Mouse (Mus musculus) embryonic facial prominence, embryonic 14.5 days (tissue): ENCODE measurements around the gene Adcy4. TPM values are rescaled to one million over a fixed set of nuclear protein-coding genes. Genes with fewer than 3 reads are reported as not detected.

Source experiments
- ATAC-seq: fragments of 200-750 bp; cut with Nextera tagmentation; 2 replicates; pipeline ENCODE4 v1.8.0; 2017; ENCODE audit warnings: low read depth, moderate number of reproducible peaks, moderate TSS enrichment
- DNase-seq: peaks from one replicate; pipeline ENCODE4 v3.0.0-alpha.2; 2015; ENCODE audit warnings: low spot score
- H3K27ac ChIP-seq: fragments of 300-500 bp; sonication (generic); replicated peaks from 2 replicates; pipeline ENCODE4 v1.5.1; 2014; ENCODE audit warnings: low read depth, mild to moderate bottlenecking, low read length, moderate library complexity
- H3K27me3 ChIP-seq: fragments of 300-500 bp; sonication (generic); replicated peaks from 2 replicates; pipeline ENCODE4 v1.6.1; 2014; ENCODE audit warnings: low read length; ENCODE audit not compliant: control insufficient read depth, insufficient read depth
- H3K36me3 ChIP-seq: fragments of 300-500 bp; sonication (generic); 2 replicates; pipeline ENCODE4 v1.6.1; 2014; ENCODE audit warnings: low read length, mixed read lengths; ENCODE audit not compliant: control insufficient read depth, insufficient read depth
- H3K4me1 ChIP-seq: fragments of 300-500 bp; sonication (generic); 2 replicates; pipeline ENCODE4 v1.6.1; 2014; ENCODE audit warnings: antibody characterized with exemption, low read length; ENCODE audit not compliant: control insufficient read depth, insufficient read depth
- H3K4me2 ChIP-seq: fragments of 300-500 bp; sonication (generic); 2 replicates; pipeline ENCODE4 v1.6.1; 2014; ENCODE audit warnings: low read depth, mild to moderate bottlenecking, low read length, moderate library complexity, mixed read lengths
- H3K4me3 ChIP-seq: fragments of 300-500 bp; sonication (generic); 2 replicates; pipeline ENCODE4 v1.5.1; 2014; ENCODE audit warnings: low read depth, mild to moderate bottlenecking, low read length
- H3K9ac ChIP-seq: fragments of 300-500 bp; sonication (generic); 2 replicates; pipeline ENCODE4 v1.6.1; 2014; ENCODE audit warnings: low read depth, mild to moderate bottlenecking, low read length, moderate library complexity, mixed read lengths
- H3K9me3 ChIP-seq: fragments of 300-500 bp; sonication (generic); 2 replicates; pipeline ENCODE4 v1.6.1; 2016; ENCODE audit warnings: low read length; ENCODE audit not compliant: control insufficient read depth
- WGBS: fragments of 180-500 bp; shearing (Covaris S2); extraction: QIAGEN DNeasy Blood & Tissue Kit; methylation state at CpG from one replicate; pipeline ENCODE4 v1.1.7; 2014; 5-methylcytosine and 5-hydroxymethylcytosine counted together
- polyA plus RNA-seq: library from polyadenylated mRNA; unstranded; fragments of >200 nt; fragmentation: Nextera tagmentation; extraction: Ambion mirVana; gene quantifications from 2 replicates; pipeline ENCODE4 v1.2.1, GENCODE M21; 2014

Adcy4 gene
- polyA plus RNA-seq, 1 experiment from 2014 or later, result 13.4 TPM

DNA sequence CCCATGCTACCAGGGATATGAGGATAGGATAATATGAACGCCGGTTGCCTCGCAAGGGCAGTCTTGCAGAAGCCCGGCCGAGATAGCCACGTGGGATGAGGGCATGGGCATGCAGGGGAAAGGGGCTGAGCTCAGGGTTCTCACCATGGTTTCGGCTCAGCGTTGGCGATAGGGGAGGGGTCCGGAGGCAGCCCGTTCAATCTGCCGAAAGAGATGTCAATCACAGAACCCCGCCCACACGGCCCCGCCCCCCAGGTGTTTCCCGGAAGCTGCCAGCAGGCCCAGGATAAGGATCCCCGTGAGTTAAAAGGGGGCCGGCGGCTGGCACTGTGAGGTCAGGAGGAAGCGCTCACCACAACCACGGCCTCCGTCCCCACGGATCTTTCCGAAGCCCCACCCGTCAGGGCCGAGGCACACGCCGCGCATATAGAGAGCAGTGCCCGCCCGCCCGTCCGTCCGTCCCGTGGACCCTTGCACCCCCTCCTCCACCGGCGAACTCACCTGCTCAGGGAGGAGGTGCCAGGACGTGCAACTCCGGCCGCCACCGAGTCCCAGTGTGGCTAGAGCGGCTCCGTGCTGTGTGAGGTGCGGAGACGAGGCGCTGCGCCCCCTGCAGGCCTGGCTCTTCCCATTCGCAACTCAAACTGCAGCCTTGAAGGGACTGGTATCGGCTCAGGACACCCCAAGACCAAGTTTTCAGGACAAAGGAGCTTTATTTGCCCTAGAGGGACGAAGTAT is 62.0 kb downstream of the Adcy4 start, which contains the start of gene Rabggta:
Gene Rabggta (minus strand): TSS at position 564 of the 738 bp plus-strand sequence.
- peak within 1 kb of the TSS; percentile 62 for H3K4me2 ChIP-seq
- DNase-seq (peak; percentile 97), ATAC-seq (peak; percentile 98)
- H3K4me1 ChIP-seq, result 0 out of 2 replicates have a peak, but pooled peaks cover 3% of the 10 kb centered on the region
- no peaks in the 10 kb centered on the region for H3K9me3 ChIP-seq
- under 1% methylated on average over 31 of the region's 50 CpGs for WGBS
- H3K27me3 ChIP-seq, result no peaks in the 10 kb centered on the region
- peak within 1 kb of the TSS; percentile 80 for H3K9ac ChIP-seq
- H3K36me3 ChIP-seq, result peaks cover 24% of the 10 kb centered on the region
- peak within 1 kb of the TSS; percentile 79 for H3K27ac ChIP-seq
- peak within 1 kb of the TSS; percentile 84 for H3K4me3 ChIP-seq

DNA sequence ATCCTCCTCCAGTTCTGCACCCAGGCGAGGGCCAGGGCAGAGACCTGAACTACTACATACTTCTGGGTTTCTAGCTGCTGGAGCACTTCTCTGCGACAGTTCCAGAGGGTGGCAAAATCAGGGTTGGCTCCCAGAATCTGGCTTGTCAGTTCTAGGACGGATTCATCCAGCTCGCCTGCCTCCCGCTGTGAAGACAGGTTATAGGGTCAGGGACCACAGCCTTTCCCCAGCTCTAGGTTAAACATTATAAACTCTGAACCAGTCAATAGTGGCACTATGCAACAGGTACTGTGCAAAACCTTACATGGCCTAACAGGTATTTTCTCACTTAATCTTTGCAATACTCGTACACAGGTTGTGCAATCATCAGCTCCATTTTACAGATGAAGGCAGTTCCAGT is 62.8 kb downstream of the Adcy4 start:
- Histone ChIP-seq H3K27ac (no peak overlapping the region), H3K4me1 (0 out of 2 replicates have a peak, but pooled peaks cover 3% of the 10 kb centered on the region), H3K27me3 (no peaks in the 10 kb centered on the region), H3K9me3 (no peaks in the 10 kb centered on the region), H3K9ac (peak overlapping the region; percentile 80; the same call in 1 of the 2 replicates), H3K36me3 (peaks cover 32% of the 10 kb centered on the region), H3K4me3 (peak overlapping the region; percentile 84), H3K4me2 (peak overlapping the region; percentile 62)
- DNase-seq (no peak), ATAC-seq (no peak)
- 81% methylated on average over 6 of the region's 6 CpGs for WGBS

DNA sequence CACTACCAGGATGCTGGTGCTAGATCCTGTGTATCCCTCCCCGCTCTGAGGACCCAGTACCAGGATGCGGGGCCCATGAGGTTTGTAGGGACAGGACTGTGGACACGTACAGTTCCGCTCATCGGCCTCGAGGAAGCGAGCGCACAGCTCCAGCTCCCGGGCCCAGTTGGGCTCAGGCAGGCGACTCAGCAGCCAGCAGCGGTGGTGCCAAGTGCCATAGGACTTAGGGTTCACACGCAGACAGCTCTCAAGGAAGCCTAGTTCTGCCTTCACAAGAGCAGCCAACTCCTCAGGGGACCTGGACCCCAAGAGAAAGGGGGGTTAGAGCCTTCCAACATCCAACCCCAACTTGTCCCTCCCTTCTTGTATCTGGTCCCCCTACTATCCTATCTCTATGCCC is 63.2 kb downstream of the Adcy4 start:
- 92% methylated on average over 11 of the region's 12 CpGs for WGBS

DNA sequence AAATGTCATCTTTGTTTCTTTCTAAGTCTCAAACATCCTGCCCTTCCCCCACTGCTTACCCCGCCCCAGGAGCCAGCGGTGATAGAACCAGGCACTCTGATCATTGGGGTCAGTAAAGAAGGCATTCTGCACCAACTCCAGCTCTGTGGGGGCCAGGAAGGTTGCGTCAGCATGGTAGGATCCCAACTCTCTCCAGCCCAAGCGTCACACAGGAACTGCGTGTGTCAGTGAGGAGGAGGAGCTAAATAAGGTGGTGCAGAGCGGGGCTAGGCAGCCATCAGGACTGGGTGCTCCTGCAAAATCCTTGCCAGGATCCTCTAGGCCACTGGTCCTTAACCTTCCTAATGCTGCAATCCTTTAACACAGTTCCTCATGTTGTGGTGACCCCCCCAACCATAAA is 64.2 kb downstream of the Adcy4 start:
- 85% methylated on average over 6 of the region's 6 CpGs for WGBS
- Histone ChIP-seq H3K27ac (no peak overlapping the region), H3K27me3 (no peaks in the 10 kb centered on the region), H3K4me1 (0 out of 2 replicates have a peak, but pooled peaks cover 3% of the 10 kb centered on the region), H3K9me3 (no peaks in the 10 kb centered on the region), H3K9ac (no peak overlapping the region), H3K4me2 (no peak overlapping the region), H3K36me3 (peaks cover 34% of the 10 kb centered on the region), H3K4me3 (no peak overlapping the region)
- ATAC-seq (no peak), DNase-seq (no peak)

More for the DNA sequence above, 63.2 kb downstream of the Adcy4 start:
- Histone ChIP-seq H3K27ac (no peak overlapping the region), H3K36me3 (peaks cover 34% of the 10 kb centered on the region), H3K4me1 (0 out of 2 replicates have a peak, but pooled peaks cover 3% of the 10 kb centered on the region), H3K9me3 (no peaks in the 10 kb centered on the region), H3K4me2 (0 out of 2 replicates have a peak overlapping the region, but pooled peaks have one; percentile 62), H3K9ac (no peak overlapping the region), H3K4me3 (no peak overlapping the region), H3K27me3 (no peaks in the 10 kb centered on the region)
- DNase-seq, result no peak
- no peak for ATAC-seq

Other genes starting within 250 kb of the Adcy4 start
- 28.1 and 32.7 TPM in 2 replicates for gene Pck2, start 243.8 kb downstream of the Adcy4 start, polyA plus RNA-seq
- 55.1 and 57.7 TPM in 2 replicates for gene Dcaf11, start 224.1 kb downstream of the Adcy4 start, polyA plus RNA-seq
- gene A730061H03Rik, start 223.7 kb downstream of the Adcy4 start, polyA plus RNA-seq, result 1.1 and 1.2 TPM in 2 replicates
- gene Fitm1, start 208.5 kb downstream of the Adcy4 start, polyA plus RNA-seq, result 36.5 and 46.9 TPM in 2 replicates
- gene Psme1, start 206.0 kb downstream of the Adcy4 start, polyA plus RNA-seq, result 119 and 123 TPM in 2 replicates
- gene Emc9, start 198.8 kb downstream of the Adcy4 start, polyA plus RNA-seq, result 9.9 and 12.6 TPM in 2 replicates
- 249 TPM in 2 replicates for gene Psme2, start 193.0 kb downstream of the Adcy4 start, polyA plus RNA-seq
- 11.7 and 13.7 TPM in 2 replicates for gene Rnf31, start 192.4 kb downstream of the Adcy4 start, polyA plus RNA-seq
- gene Irf9, start 180.5 kb downstream of the Adcy4 start, polyA plus RNA-seq, result 10.8 and 12.1 TPM in 2 replicates
- gene Rec8, start 166.1 kb downstream of the Adcy4 start, polyA plus RNA-seq, result 2.0 and 2.3 TPM in 2 replicates
- gene Ipo4, start 148.1 kb downstream of the Adcy4 start, polyA plus RNA-seq, result 127 and 134 TPM in 2 replicates
- gene Gm49378, start 146.2 kb downstream of the Adcy4 start, polyA plus RNA-seq, result 0.79 and 2.8 TPM in 2 replicates
- gene Tm9sf1, start 140.3 kb downstream of the Adcy4 start, polyA plus RNA-seq, result 106 and 108 TPM in 2 replicates
- gene Tssk4, start 133.9 kb downstream of the Adcy4 start, polyA plus RNA-seq, result 0.97 and 1.0 TPM in 2 replicates
- gene Mdp1, start 123.6 kb downstream of the Adcy4 start, polyA plus RNA-seq, result 42.6 and 48.3 TPM in 2 replicates
- 49.6 and 54.8 TPM in 2 replicates for gene Gmpr2, start 112.2 kb downstream of the Adcy4 start, polyA plus RNA-seq
- gene Nedd8, start 112.0 kb downstream of the Adcy4 start, polyA plus RNA-seq, result 524 and 534 TPM in 2 replicates
- gene Tinf2, start 102.3 kb downstream of the Adcy4 start, polyA plus RNA-seq, result 32.2 and 36.2 TPM in 2 replicates
- gene Tgm1, start 70.2 kb downstream of the Adcy4 start, polyA plus RNA-seq, result 7.1 and 8.0 TPM in 2 replicates
- gene Rabggta, start 61.8 kb downstream of the Adcy4 start, polyA plus RNA-seq, result 20.7 and 20.9 TPM in 2 replicates
- 76.5 and 83.8 TPM in 2 replicates for gene Dhrs1, start 38.4 kb downstream of the Adcy4 start, polyA plus RNA-seq
- 32.6 and 36.9 TPM in 2 replicates for gene Nop9, start 38.4 kb downstream of the Adcy4 start, polyA plus RNA-seq
- gene Cideb, start 25.6 kb downstream of the Adcy4 start, polyA plus RNA-seq, result 0.33 and 0.59 TPM in 2 replicates
- 0.47 and 0.51 TPM in 2 replicates for gene Ltb4r2, start 22.7 kb downstream of the Adcy4 start, polyA plus RNA-seq
- gene Ltb4r1, start 18.1 kb downstream of the Adcy4 start, polyA plus RNA-seq, result 0.24 and 0.56 TPM in 2 replicates
- 32.0 and 35.3 TPM in 2 replicates for gene Ripk3, start 4.8 kb upstream of the Adcy4 start, polyA plus RNA-seq
- gene Nfatc4, start 39.0 kb upstream of the Adcy4 start, polyA plus RNA-seq, result 56.5 and 74.7 TPM in 2 replicates
- 15.6 and 19.5 TPM in 2 replicates for gene Nynrin, start 69.9 kb upstream of the Adcy4 start, polyA plus RNA-seq
- gene Cbln3, start 100.3 kb upstream of the Adcy4 start, polyA plus RNA-seq, result 0.25 and 0.50 TPM in 2 replicates
- 9.1 and 9.7 TPM in 2 replicates for gene Khnyn, start 100.9 kb upstream of the Adcy4 start, polyA plus RNA-seq
- 56.9 and 71.5 TPM in 2 replicates for gene Sdr39u1, start 116.2 kb upstream of the Adcy4 start, polyA plus RNA-seq
- gene Cma1, start 160.6 kb upstream of the Adcy4 start, polyA plus RNA-seq, result 129 and 233 TPM in 2 replicates
- gene Cma2, start 166.9 kb upstream of the Adcy4 start, polyA plus RNA-seq, result 0.21 TPM in 1 of 2 replicates, not detected in the other
- gene Mcpt1, start 233.9 kb upstream of the Adcy4 start, polyA plus RNA-seq, result 0.34 and 0.39 TPM in 2 replicates
- gene Mcpt9, start 246.4 kb upstream of the Adcy4 start, polyA plus RNA-seq, result not detected in 2 replicates